Mouse (Mus musculus) hindbrain, embryonic 14.5 days (tissue): ENCODE measurements around the gene Pacrg. TPM values are rescaled to one million over a fixed set of nuclear protein-coding genes. Genes with fewer than 3 reads are reported as not detected.

Experiments used
- ATAC-seq: fragments of 200-750 bp; cut with Nextera tagmentation; 2 replicates; pipeline ENCODE4 v1.8.0; 2017; ENCODE audit warnings: moderate number of reproducible peaks, mild to moderate bottlenecking, moderate TSS enrichment, moderate library complexity; ENCODE audit not compliant: low FRiP score
- DNase-seq: peaks from one replicate; pipeline ENCODE4 v3.0.0-alpha.2; 2015; ENCODE audit warnings: low spot score
- H3K27ac ChIP-seq: fragments of 300-500 bp; sonication (generic); 2 replicates; pipeline ENCODE4 v1.5.1; 2014; ENCODE audit warnings: mild to moderate bottlenecking, moderate library complexity
- H3K27me3 ChIP-seq: fragments of 300-500 bp; sonication (generic); 2 replicates; pipeline ENCODE4 v1.6.1; 2014; ENCODE audit warnings: mild to moderate bottlenecking, low read length, mixed read lengths; ENCODE audit not compliant: control insufficient read depth, insufficient read depth
- H3K36me3 ChIP-seq: fragments of 300-500 bp; sonication (generic); replicated peaks from 2 replicates; pipeline ENCODE4 v1.6.1; 2014; ENCODE audit not compliant: control insufficient read depth, insufficient read depth
- H3K4me1 ChIP-seq: fragments of 300-500 bp; sonication (generic); replicated peaks from 2 replicates; pipeline ENCODE4 v1.6.1; 2014; ENCODE audit warnings: antibody characterized with exemption, low read length, mixed read lengths; ENCODE audit not compliant: control insufficient read depth, insufficient read depth
- H3K4me2 ChIP-seq: fragments of 300-500 bp; sonication (generic); replicated peaks from 2 replicates; pipeline ENCODE4 v1.6.1; 2014; ENCODE audit warnings: mild to moderate bottlenecking, moderate library complexity
- H3K4me3 ChIP-seq: fragments of 300-500 bp; sonication (generic); replicated peaks from 2 replicates; pipeline ENCODE4 v1.5.1; 2014; ENCODE audit warnings: mild to moderate bottlenecking, low read length
- H3K9ac ChIP-seq: fragments of 300-500 bp; sonication (generic); 2 replicates; pipeline ENCODE4 v1.6.1; 2014
- H3K9me3 ChIP-seq: fragments of 300-500 bp; sonication (generic); 2 replicates; pipeline ENCODE4 v1.6.1; 2016; ENCODE audit warnings: low read length; ENCODE audit not compliant: control insufficient read depth
- whole genome bisulfite sequencing: fragments of 180-500 bp; shearing (Covaris S2); extraction: QIAGEN DNeasy Blood & Tissue Kit; methylation state at CpG from one replicate; pipeline ENCODE4 v1.1.7; 2014; 5-methylcytosine and 5-hydroxymethylcytosine counted together
- polyA plus RNA-seq: library from polyadenylated mRNA; unstranded; fragments of >200 nt; fragmentation: Nextera tagmentation; extraction: Ambion mirVana; gene quantifications from 2 replicates; pipeline ENCODE4 v1.2.1, GENCODE M21; 2014

Gene Pacrg
- polyA plus RNA-seq, 1 experiment from 2014 or later, result 21.9 TPM

- Histone ChIP-seq H3K27ac (no peak overlapping the region), H3K36me3 (no peaks in the 10 kb centered on the region), H3K9me3 (no peaks in the 10 kb centered on the region), H3K4me2 (no peak overlapping the region), H3K4me1 (0 out of 2 replicates have a peak, but pooled peaks cover 4% of the 10 kb centered on the region), H3K9ac (no peak overlapping the region), H3K4me3 (no peak overlapping the region), H3K27me3 (no peaks in the 10 kb centered on the region)
- ATAC-seq (no peak), DNase-seq (no peak)
- 78% methylated on average over 3 of the region's 3 CpGs for WGBS
These were observed 220.2 kb downstream of the Pacrg start for GRCm38 (mm10) chr17:10619881-10620280.

GRCm38 (mm10) chr17:10617656-10618055 lies 222.5 kb downstream of the Pacrg start:
- Histone ChIP-seq H3K4me1 (0 out of 2 replicates have a peak, but pooled peaks cover 4% of the 10 kb centered on the region), H3K9me3 (no peaks in the 10 kb centered on the region), H3K27me3 (no peaks in the 10 kb centered on the region), H3K9ac (no peak overlapping the region), H3K4me3 (no peak overlapping the region), H3K27ac (no peak overlapping the region), H3K4me2 (no peak overlapping the region), H3K36me3 (no peaks in the 10 kb centered on the region)
- 54% methylated on average over 4 of the region's 4 CpGs for WGBS
- DNase-seq, result no peak
- ATAC-seq, result no peak

DNA sequence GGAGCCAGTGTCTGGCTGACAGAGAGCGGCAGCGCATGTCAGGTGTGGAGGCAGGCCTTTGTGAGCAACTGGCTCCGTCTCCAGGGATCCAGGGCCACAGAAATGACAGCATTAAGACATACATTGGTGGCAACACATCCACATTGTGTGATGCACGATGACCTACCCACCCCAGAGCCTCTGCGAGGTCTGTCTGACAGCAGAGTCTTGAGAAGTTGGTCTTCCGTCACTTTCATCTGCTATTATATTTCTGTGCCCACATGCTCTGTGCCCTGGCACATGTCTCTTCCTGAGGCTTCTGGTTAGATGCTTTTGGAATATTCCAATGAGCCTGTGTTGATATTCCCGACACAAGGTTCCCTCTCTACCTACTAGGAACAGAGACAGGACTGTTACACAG lies 224.5 kb downstream of the Pacrg start:
- DNase-seq (no peak), ATAC-seq (no peak)
- Histone ChIP-seq H3K36me3 (no peaks in the 10 kb centered on the region), H3K9me3 (no peaks in the 10 kb centered on the region), H3K9ac (no peak overlapping the region), H3K27ac (no peak overlapping the region), H3K4me2 (no peak overlapping the region), H3K4me3 (no peak overlapping the region), H3K27me3 (no peaks in the 10 kb centered on the region), H3K4me1 (0 out of 2 replicates have a peak, but pooled peaks cover 4% of the 10 kb centered on the region)
- 84% methylated on average over 7 of the region's 7 CpGs for WGBS

DNA sequence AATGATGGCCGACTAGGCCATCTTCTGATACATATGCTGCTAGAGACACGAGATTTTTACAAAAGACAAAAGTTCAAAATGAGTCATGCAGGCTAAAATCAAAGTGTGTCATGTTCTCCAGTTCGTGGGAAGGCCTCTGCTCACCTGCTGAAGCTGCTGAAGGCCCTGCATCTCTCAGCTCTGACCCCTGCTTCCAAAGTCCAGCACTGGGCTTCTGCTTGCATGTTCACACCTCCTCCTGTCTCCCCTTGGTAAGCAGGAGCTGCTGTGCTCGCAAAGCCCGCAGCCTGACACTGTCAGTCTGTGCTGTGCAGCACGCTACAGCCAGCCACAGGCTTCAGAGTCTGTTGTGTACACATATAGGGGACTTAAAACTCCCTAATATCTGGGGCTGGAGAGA lies 225.4 kb downstream of the Pacrg start:
- Histone ChIP-seq H3K36me3 (no peaks in the 10 kb centered on the region), H3K9ac (no peak overlapping the region), H3K4me3 (no peak overlapping the region), H3K4me2 (no peak overlapping the region), H3K27ac (no peak overlapping the region), H3K9me3 (no peaks in the 10 kb centered on the region), H3K4me1 (0 out of 2 replicates have a peak, but pooled peaks cover 4% of the 10 kb centered on the region), H3K27me3 (no peaks in the 10 kb centered on the region)
- DNase-seq (no peak), ATAC-seq (no peak)
- WGBS, result 91% methylated on average over 6 of the region's 6 CpGs

DNA sequence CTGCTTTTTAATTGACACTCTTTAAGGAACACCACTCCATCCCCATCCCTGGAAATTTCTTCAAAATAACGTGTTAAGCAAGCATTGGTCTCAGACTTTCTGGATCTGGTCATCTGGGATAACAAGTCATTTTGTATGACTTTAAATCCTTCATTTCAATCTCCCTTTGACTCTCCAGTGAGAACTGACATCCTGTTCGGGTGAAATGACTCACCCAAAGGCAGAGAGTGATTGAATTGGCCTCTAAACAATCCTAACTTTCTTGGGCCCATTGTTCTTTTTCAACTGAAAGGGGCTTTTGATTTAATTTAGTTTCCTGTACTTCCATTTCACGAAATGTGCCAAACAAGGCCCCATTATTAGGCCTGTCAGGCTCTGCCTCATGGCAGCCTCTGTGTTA lies 228.5 kb downstream of the Pacrg start:
- Histone ChIP-seq H3K4me3 (no peak overlapping the region), H3K9me3 (no peaks in the 10 kb centered on the region), H3K4me2 (no peak overlapping the region), H3K4me1 (no peaks in the 10 kb centered on the region), H3K9ac (no peak overlapping the region), H3K36me3 (no peaks in the 10 kb centered on the region), H3K27me3 (no peaks in the 10 kb centered on the region), H3K27ac (no peak overlapping the region)
- no peak for ATAC-seq
- DNase-seq, result no peak
- WGBS, result 30% methylated on average over 3 of the region's 3 CpGs

DNA sequence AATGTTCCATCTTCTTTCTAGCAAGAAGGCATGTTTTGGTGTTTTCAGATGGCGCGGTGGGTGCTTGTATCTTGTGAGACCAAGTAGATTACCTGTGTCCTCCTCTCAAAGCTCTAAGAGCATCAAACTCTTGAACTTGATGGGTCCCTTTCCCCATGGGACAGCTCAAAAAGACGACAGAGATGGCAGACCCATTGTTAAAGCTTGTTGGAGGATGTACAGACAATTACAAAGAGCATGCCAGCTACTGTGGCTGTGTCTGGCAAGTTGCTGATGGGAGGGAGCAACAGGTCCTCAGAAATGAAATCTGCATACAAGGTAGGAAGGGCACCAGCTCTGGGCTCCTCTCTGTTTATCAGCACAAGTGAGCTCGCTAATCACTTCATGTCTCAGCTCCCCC lies 232.0 kb downstream of the Pacrg start:
- Histone ChIP-seq H3K4me2 (no peak overlapping the region), H3K36me3 (no peaks in the 10 kb centered on the region), H3K9me3 (no peaks in the 10 kb centered on the region), H3K4me1 (no peaks in the 10 kb centered on the region), H3K9ac (no peak overlapping the region), H3K27me3 (no peaks in the 10 kb centered on the region), H3K27ac (no peak overlapping the region), H3K4me3 (no peak overlapping the region)
- 85% methylated on average over 4 of the region's 4 CpGs for WGBS
- DNase-seq, result no peak
- ATAC-seq, result no peak

DNA sequence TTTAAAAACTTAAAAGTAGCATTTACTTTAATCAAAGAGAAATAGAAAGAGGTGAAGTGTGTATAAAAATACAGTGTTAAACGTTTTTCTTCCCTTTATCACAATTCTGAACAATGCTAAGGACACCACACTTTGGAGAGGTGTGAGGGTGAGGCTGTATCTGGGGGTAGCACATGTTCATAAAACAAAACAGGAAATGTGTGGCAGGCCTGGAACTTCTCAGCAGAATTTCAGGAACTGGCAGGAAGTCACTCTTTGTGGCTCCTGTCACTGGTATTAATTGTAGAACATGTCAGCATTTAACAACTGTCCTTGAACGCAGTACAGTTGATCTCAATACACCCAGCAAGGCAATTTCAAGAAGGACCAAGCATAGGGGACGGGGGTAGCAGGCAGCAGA lies 234.0 kb downstream of the Pacrg start:
- ATAC-seq, result no peak
- WGBS, result 72% methylated on average over 3 of the region's 3 CpGs
- no peaks in the 10 kb centered on the region for H3K27me3 ChIP-seq
- no peak for DNase-seq
- H3K36me3 ChIP-seq, result no peaks in the 10 kb centered on the region
- H3K9me3 ChIP-seq, result no peaks in the 10 kb centered on the region
- no peak overlapping the region for H3K27ac ChIP-seq
- H3K4me2 ChIP-seq, result no peak overlapping the region
- no peaks in the 10 kb centered on the region for H3K4me1 ChIP-seq
- H3K4me3 ChIP-seq, result no peak overlapping the region
- H3K9ac ChIP-seq, result no peak overlapping the region

DNA sequence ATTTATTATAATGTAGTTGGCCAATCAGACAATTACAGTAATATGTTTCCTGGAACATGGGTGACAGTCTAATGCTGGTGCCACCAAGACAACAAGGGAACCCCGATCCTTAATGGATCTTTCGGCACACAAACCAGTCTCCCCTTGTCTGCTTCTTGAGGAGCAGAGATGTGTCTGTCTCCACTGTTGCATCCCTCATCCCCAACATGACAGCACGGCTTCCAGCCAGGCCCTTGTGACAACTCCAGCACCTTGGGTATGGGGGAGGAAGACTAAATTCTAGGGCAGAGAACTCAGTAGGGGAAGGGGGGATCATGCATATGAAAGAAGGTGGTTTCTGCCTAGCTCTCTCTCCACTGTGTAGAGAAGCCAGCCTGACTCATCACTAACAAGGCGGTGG lies 242.4 kb downstream of the Pacrg start:
- H3K27me3 ChIP-seq, result no peaks in the 10 kb centered on the region
- no peaks in the 10 kb centered on the region for H3K36me3 ChIP-seq
- no peaks in the 10 kb centered on the region for H3K4me1 ChIP-seq
- no peak overlapping the region for H3K9ac ChIP-seq
- ATAC-seq (no peak), DNase-seq (no peak)
- H3K4me2 ChIP-seq, result no peak overlapping the region
- H3K4me3 ChIP-seq, result no peak overlapping the region
- H3K27ac ChIP-seq, result no peak overlapping the region
- 95% methylated on average over 4 of the region's 4 CpGs for WGBS
- H3K9me3 ChIP-seq, result no peaks in the 10 kb centered on the region

DNA sequence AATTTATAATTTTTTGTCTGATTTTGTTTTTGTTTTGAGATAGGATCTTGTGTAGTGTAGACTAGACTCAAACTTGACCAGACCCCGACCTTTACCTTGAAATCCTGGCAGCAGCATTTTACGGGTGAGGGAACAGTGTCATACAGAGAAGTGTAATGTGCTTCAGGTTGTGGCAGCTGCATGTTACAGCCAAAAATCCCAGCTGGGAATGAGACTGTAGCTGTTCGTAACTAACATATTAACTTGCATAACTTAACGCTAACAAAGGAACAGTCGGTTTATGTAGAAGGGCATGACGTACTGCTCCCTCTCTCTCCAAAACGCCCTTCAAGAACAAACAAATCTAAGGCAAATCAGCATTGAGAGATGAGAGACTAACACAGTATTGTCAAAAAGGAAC lies 250.5 kb downstream of the Pacrg start:
- no peaks in the 10 kb centered on the region for H3K36me3 ChIP-seq
- no peaks in the 10 kb centered on the region for H3K4me1 ChIP-seq
- H3K27ac ChIP-seq, result no peak overlapping the region
- DNase-seq (no peak), ATAC-seq (no peak)
- H3K4me2 ChIP-seq, result no peak overlapping the region
- no peaks in the 10 kb centered on the region for H3K27me3 ChIP-seq
- no peak overlapping the region for H3K4me3 ChIP-seq
- H3K9me3 ChIP-seq, result no peaks in the 10 kb centered on the region
- 50% methylated on average over 7 of the region's 7 CpGs for WGBS
- H3K9ac ChIP-seq, result no peak overlapping the region

GRCm38 (mm10) chr17:10588922-10589400 lies 251.2 kb downstream of the Pacrg start:
- Histone ChIP-seq H3K9ac (no peak overlapping the region), H3K27me3 (no peaks in the 10 kb centered on the region), H3K4me2 (no peak overlapping the region), H3K36me3 (no peaks in the 10 kb centered on the region), H3K4me1 (no peaks in the 10 kb centered on the region), H3K9me3 (no peaks in the 10 kb centered on the region), H3K4me3 (no peak overlapping the region), H3K27ac (no peak overlapping the region)
- WGBS, result 93% methylated on average over 7 of the region's 7 CpGs
- DNase-seq (no peak), ATAC-seq (no peak)
